Mouse (Mus musculus) bone marrow macrophage, adult 2 months (primary cell): Measurements from ENCODE around the gene Hnrnpa3.

Source experiments
- CTCF ChIP-seq: IDR thresholded peaks from 2 replicates; pipeline ENCODE4 v1.5.1; 2012; ENCODE audit warnings: low read depth, mild to moderate bottlenecking, low read length, moderate library complexity
- POLR2A ChIP-seq: IDR thresholded peaks from 2 replicates; pipeline ENCODE4 v1.6.1; 2012; ENCODE audit warnings: mild to moderate bottlenecking, low read depth, low read length, borderline replicate concordance

DNA sequence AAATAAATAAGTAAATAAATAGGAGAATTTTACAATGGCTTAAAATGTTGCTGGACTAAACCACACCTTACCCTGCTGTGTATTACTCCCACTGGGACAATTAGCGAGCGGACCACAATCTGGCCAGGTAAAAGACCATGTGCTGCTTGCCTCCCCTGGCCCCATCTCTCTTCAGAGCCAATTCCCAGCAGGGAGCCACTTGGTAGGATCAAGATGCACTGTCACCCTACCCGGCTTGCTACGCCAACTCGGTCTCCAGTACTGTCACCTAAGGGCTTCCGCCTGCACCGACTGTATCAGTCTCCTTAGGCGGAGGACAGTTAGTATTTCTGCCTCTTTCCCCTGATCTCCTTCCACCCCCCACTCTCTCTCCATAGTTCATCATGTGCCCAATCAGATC is 30.6 kb upstream of the Hnrnpa3 start:
- TF ChIP-seq POLR2A (no peak), CTCF (no peak)
